In the genomic region with DNA sequence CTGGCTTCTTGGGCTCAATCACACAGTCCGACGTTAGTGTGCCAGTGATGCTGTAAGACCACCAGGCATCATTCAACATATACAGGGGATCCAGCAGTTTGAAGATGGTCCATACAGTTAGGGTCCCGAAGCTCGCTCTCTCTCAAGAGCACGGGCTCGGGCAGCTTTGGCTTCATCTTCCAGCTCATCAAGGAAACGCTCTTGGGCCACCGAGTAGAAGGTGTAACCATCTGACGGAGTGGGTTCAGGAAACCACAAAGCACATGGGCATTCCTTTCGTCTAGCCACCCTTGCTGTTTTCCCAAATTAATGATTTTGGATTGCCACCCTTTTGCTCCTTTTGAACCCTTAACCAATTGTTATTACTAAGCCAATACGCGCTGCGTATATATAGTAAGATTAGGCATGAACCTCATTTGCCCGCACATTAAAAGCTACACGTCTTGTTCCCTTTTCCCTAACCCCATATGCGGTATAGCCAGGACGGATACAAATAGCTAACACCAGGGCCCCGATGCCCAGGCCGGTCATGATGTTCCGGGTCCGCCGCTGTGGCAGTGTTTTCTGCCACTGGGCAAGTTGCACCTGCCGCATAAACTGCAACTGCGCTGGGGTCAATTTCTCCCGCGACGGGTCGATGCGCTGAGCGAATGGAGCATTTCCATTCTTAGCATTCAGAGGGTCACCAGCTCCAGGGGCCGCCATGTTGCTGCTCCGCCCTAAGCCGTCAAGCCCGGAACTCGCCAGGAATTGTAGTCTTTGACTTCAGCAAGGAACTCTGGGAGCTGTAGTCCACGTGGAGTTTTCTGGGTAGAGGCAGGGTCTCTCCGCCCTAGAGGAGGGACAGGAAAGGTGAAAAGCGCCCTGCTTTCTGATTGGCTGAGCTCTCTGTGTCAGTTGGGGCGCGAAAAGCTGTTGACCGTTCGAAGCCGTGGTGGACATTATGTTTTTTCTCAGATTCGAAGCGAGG, we compare ENCODE assay signal across 1 mouse cellular context.
TF ChIP-seq lines count a peak whose summit lies in the region.

A gene (plus strand): TSS at position 790 of the 970 bp plus-strand sequence.
A gene (minus strand): TSS at position 892 of the 970 bp plus-strand sequence.

TF ChIP-seq in CH12.LX, 34 proteins besides CTCF, POLR2A, EP300 and RAD21 (continued from another document):
- TF ChIP-seq MXI1 (IDR thresholded peaks at IDR 0.05; ENCODE audit: low read depth, low read length) (peak; percentile 86), CHD2 (IDR thresholded peaks at IDR 0.05; ENCODE audit: low read length) (peak; percentile 81), MAFK (IDR thresholded peaks at IDR 0.05; ENCODE audit: insufficient replicate concordance, low read length) (no peak), E2F4 (IDR thresholded peaks at IDR 0.05; ENCODE audit: insufficient replicate concordance, low read depth, low read length) (peak; percentile 92; the same call in 1 of the 2 replicates), RCOR1 (conservative IDR thresholded peaks at IDR 0.05; ENCODE audit: low read depth, low read length) (no peak), JUN (IDR thresholded peaks at IDR 0.05; ENCODE audit: insufficient read depth, low read depth, low read length) (no peak), NELFE (IDR thresholded peaks at IDR 0.05; ENCODE audit: low read depth, low read length) (peak; percentile 93), IRF4 (IDR thresholded peaks at IDR 0.05; ENCODE audit: low read depth, low read length) (0 out of 2 replicates have a peak, but pooled peaks have one; percentile 59), MAZ (IDR thresholded peaks at IDR 0.05; ENCODE audit: low read depth, low read length) (peak; percentile 62; the same call in 1 of the 2 replicates), TCF12 (IDR thresholded peaks at IDR 0.05; ENCODE audit: low read depth, low read length) (peak; percentile 88), KAT2A (IDR thresholded peaks at IDR 0.05; ENCODE audit: insufficient replicate concordance, low read length) (peak; percentile 98), UBTF (IDR thresholded peaks at IDR 0.05; ENCODE audit: low read depth, low read length) (no peak), GABPA (IDR thresholded peaks at IDR 0.05; ENCODE audit: insufficient replicate concordance, low read depth, low read length) (peak; percentile 74; the same call in 1 of the 2 replicates), SIN3A (IDR thresholded peaks at IDR 0.05; ENCODE audit: low read length) (peak; percentile 91), POLR2AphosphoS2 (IDR thresholded peaks at IDR 0.05; ENCODE audit: low read depth, low read length) (no peak; the same call in 1 of the 2 replicates), TBP (conservative IDR thresholded peaks at IDR 0.05; ENCODE audit: low read depth, low read length) (peak; percentile 85), SMC3 (IDR thresholded peaks at IDR 0.05; ENCODE audit: low read depth, low read length) (no peak), ZKSCAN1 (IDR thresholded peaks at IDR 0.05; ENCODE audit: borderline replicate concordance, low read depth, low read length) (no peak)
